Mouse (Mus musculus) G1E-ER4 (cell line): Measurements from ENCODE around the gene Gm45140. TPM values are rescaled to one million over a fixed set of nuclear protein-coding genes. Genes with fewer than 3 reads are reported as not detected.

Experiments used
- GATA1 ChIP-seq: IDR thresholded peaks from one replicate; pipeline ENCODE4 v1.8.0; 2012; ENCODE audit warnings: low read length, inconsistent platforms
- polyA plus RNA-seq: library from polyadenylated mRNA; stranded (reverse); fragments of >175 nt; gene quantifications from 2 replicates; pipeline ENCODE4 v1.2.3, GENCODE M21; 2012

The Gm45140 gene
- polyA plus RNA-seq, 1 experiment, result 11.0 TPM

- TF ChIP-seq GATA1, result no peak
These were observed 90.3 kb downstream of the Gm45140 start for GRCm38 (mm10) chr6:87745301-87745700.

GRCm38 (mm10) chr6:87744632-87745031 lies 91.0 kb downstream of the Gm45140 start:
- no peak for TF ChIP-seq GATA1

- TF ChIP-seq GATA1, result no peak
These were observed 92.3 kb downstream of the Gm45140 start for GRCm38 (mm10) chr6:87743281-87743680.

- TF ChIP-seq GATA1, result no peak
These were observed 92.8 kb downstream of the Gm45140 start for GRCm38 (mm10) chr6:87742804-87743203.

GRCm38 (mm10) chr6:87741978-87742377 lies 93.6 kb downstream of the Gm45140 start:
- TF ChIP-seq GATA1, result no peak

- peak; percentile 62 for TF ChIP-seq GATA1
These were observed 95.1 kb downstream of the Gm45140 start for GRCm38 (mm10) chr6:87740496-87740895.

GRCm38 (mm10) chr6:87739898-87740297 lies 95.7 kb downstream of the Gm45140 start:
- TF ChIP-seq GATA1, result no peak

Other genes with a start within 250 kb of the Gm45140 start
- 0.15 and 0.16 TPM in 2 replicates for gene Prokr1, start 245.1 kb downstream of the Gm45140 start, polyA plus RNA-seq
- 13.9 and 15.1 TPM in 2 replicates for gene Aplf, start 163.6 kb downstream of the Gm45140 start, polyA plus RNA-seq
- gene Efcc1, start 104.9 kb downstream of the Gm45140 start, polyA plus RNA-seq, result 0.02 TPM in 1 of 2 replicates, not detected in the other
- gene Gp9, start 57.7 kb downstream of the Gm45140 start, polyA plus RNA-seq, result 0.50 and 0.90 TPM in 2 replicates
- gene Rab43, start 23.6 kb downstream of the Gm45140 start, polyA plus RNA-seq, result 16.4 and 40.9 TPM in 2 replicates
- gene Isy1, start 3.0 kb upstream of the Gm45140 start, polyA plus RNA-seq, result 39.8 and 51.1 TPM in 2 replicates
- gene Cnbp, start 15.3 kb upstream of the Gm45140 start, polyA plus RNA-seq, result 136 and 182 TPM in 2 replicates
- gene Copg1, start 52.0 kb upstream of the Gm45140 start, polyA plus RNA-seq, result 24.3 and 50.8 TPM in 2 replicates
- 21.1 and 28.9 TPM in 2 replicates for gene Hmces, start 78.1 kb upstream of the Gm45140 start, polyA plus RNA-seq
- not detected in 2 replicates for gene H1fx, start 145.8 kb upstream of the Gm45140 start, polyA plus RNA-seq
- gene Rab7, start 209.5 kb upstream of the Gm45140 start, polyA plus RNA-seq, result 99.5 and 147 TPM in 2 replicates
- gene Rpn1, start 248.7 kb upstream of the Gm45140 start, polyA plus RNA-seq, result 39.1 and 45.3 TPM in 2 replicates